Mouse (Mus musculus) neural tube, embryonic 13.5 days (tissue): ENCODE measurements at regions not wholly inside any gene's neighbourhood (a gene's known extent, or its start where the extent isn't known, plus 50 kb on each side); places are given as distances from the start of the nearest gene placed in this dataset.

Experiments used
- ATAC-seq: fragments of 200-750 bp; cut with Nextera tagmentation; 2 replicates; pipeline ENCODE4 v1.8.0; 2017; ENCODE audit warnings: low read depth, mild to moderate bottlenecking, moderate TSS enrichment, moderate library complexity
- H3K27ac ChIP-seq: fragments of 300-500 bp; sonication (generic); replicated peaks from 2 replicates; pipeline ENCODE4 v1.5.1; 2015; ENCODE audit warnings: moderate library complexity, mild to moderate bottlenecking, inconsistent platforms
- H3K27me3 ChIP-seq: fragments of 300-500 bp; sonication (generic); 2 replicates; pipeline ENCODE4 v1.6.1; 2015; ENCODE audit warnings: mild to moderate bottlenecking, inconsistent platforms
- H3K36me3 ChIP-seq: fragments of 300-500 bp; sonication (generic); 2 replicates; pipeline ENCODE4 v1.6.1; 2015; ENCODE audit warnings: mild to moderate bottlenecking, inconsistent platforms
- H3K4me1 ChIP-seq: fragments of 300-500 bp; sonication (generic); replicated peaks from 2 replicates; pipeline ENCODE4 v1.6.1; 2015; ENCODE audit warnings: inconsistent platforms
- H3K4me2 ChIP-seq: fragments of 300-500 bp; sonication (generic); 2 replicates; pipeline ENCODE4 v1.6.1; 2015; ENCODE audit warnings: inconsistent platforms, mild to moderate bottlenecking, moderate library complexity
- H3K4me3 ChIP-seq: fragments of 300-500 bp; sonication (generic); 2 replicates; pipeline ENCODE4 v1.5.1; 2015; ENCODE audit warnings: mild to moderate bottlenecking, inconsistent platforms
- H3K9ac ChIP-seq: fragments of 300-500 bp; sonication (generic); 2 replicates; pipeline ENCODE4 v1.6.1; 2015; ENCODE audit warnings: moderate library complexity, mild to moderate bottlenecking, inconsistent platforms
- H3K9me3 ChIP-seq: fragments of 300-500 bp; sonication (generic); 2 replicates; pipeline ENCODE4 v1.6.1; 2016; ENCODE audit warnings: inconsistent platforms
- WGBS: fragments of 180-500 bp; shearing (Covaris S2); methylation state at CpG from one replicate; pipeline ENCODE4 v1.1.7; 2015; 5-methylcytosine and 5-hydroxymethylcytosine counted together

DNA sequence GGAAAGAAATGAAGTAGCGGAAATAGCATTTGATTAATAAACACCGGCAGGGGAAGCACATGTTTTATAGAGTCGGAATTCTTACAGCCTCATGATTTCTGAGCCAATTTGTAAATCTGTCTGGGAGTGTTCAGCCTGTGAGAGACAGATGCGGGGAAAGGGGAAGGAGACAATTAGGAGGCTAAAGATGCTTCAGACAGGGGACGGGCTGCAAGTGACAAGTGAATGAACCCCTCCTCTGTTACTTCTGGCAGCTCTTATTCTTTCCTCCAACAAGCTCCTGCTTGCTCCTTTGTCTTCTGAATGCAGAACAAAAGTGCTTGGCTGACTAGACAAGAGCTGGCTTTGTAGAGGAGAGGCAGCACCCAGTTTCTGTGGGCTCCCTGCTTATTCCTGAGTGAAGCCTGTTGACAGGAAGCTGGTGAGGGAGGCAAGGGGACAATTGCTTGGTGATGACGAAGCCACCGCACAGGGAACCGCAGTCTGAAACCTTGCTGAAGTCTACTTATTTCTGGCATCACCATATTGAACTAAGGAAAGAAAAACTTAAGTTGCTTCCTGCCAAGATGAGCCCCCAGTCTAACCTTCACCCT is 514.2 kb downstream of the Rnf144b start:
- WGBS = 36% methylated on average over 8 of the region's 8 CpGs
- Histone ChIP-seq H3K9ac (no peak overlapping the region), H3K36me3 (no peaks in the 10 kb centered on the region), H3K4me2 (no peak overlapping the region), H3K27ac (no peak overlapping the region), H3K4me1 (peaks cover 8% of the 10 kb centered on the region), H3K9me3 (no peaks in the 10 kb centered on the region), H3K27me3 (no peaks in the 10 kb centered on the region), H3K4me3 (no peak overlapping the region)
- no peak for ATAC-seq

DNA sequence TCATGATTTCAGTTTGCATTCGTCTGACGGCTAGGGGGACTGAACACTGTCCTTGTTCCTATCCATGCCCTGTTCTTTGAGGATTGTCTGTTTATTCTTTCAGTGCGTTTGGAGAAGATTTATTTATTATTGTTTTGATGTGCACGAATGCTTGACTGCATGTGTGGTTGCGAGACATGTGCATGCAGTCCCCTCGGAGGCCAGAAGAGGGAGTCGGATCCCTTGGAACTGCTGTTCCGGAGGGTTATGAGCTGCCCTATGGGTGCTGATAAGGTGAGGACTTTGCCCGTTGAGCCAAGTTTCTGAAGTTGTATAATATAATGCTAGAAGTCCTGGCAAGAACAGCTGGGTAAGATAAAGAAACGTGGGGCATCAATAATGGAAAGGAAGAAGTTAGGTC is 519.9 kb downstream of the Rnf144b start:
- no peak for ATAC-seq
- no peaks in the 10 kb centered on the region for H3K27me3 ChIP-seq
- no peaks in the 10 kb centered on the region for H3K9me3 ChIP-seq
- H3K4me2 ChIP-seq = no peak overlapping the region
- H3K36me3 ChIP-seq = no peaks in the 10 kb centered on the region
- no peak overlapping the region for H3K9ac ChIP-seq
- peaks cover 7% of the 10 kb centered on the region for H3K4me1 ChIP-seq
- no peak overlapping the region for H3K27ac ChIP-seq
- WGBS = 86% methylated on average over 10 of the region's 10 CpGs
- no peak overlapping the region for H3K4me3 ChIP-seq

DNA sequence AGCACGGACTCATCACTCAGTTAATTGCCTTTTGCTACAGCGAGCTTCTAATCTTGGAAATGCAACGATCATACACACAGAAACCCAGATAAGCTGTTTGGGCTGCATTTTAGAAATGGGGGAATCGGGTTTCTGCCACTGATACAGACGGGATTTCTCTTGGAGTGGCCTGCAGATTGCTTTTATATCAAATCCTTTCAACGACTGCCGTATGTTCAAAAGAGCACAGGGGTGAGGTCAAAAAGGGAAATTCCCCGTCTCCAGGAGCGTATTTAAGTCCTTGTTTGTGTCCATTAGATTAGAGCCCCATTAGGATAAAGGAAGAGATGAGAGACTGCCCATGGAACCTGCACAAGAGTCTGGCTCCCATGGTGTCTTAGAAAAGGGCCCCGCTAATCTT is 522.6 kb downstream of the Rnf144b start:
- no peak overlapping the region for H3K4me2 ChIP-seq

DNA sequence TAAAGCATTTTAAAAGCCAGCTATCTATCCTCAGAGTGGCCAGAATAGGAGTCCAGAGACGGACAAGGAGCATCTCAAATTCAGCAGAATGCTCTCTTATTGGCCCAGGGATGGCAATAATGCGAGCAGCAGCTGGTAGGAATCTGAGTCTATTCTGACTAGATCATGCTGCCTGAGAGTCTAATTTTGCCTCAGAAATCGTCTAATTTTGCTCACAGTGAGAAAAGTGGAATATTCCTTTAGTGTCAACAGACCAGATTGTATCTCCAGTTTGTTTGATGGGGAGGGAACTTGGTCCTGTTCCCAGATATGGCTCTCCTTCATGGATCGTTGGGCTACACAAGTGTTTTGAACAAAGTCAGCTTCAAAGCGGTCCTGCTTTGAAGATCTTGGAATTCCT is 525.2 kb downstream of the Rnf144b start:
- no peak for ATAC-seq
- Histone ChIP-seq H3K9me3 (no peaks in the 10 kb centered on the region), H3K27ac (no peak overlapping the region), H3K4me1 (peaks cover 12% of the 10 kb centered on the region), H3K4me3 (no peak overlapping the region), H3K27me3 (no peaks in the 10 kb centered on the region), H3K4me2 (no peak overlapping the region), H3K36me3 (no peaks in the 10 kb centered on the region), H3K9ac (no peak overlapping the region)
- WGBS = 69% methylated on average over 5 of the region's 5 CpGs

More for the DNA sequence above, 522.6 kb downstream of the Rnf144b start:
- WGBS = 53% methylated on average over 10 of the region's 10 CpGs
- Histone ChIP-seq H3K9me3 (no peaks in the 10 kb centered on the region), H3K4me1 (peaks cover 7% of the 10 kb centered on the region), H3K9ac (no peak overlapping the region), H3K4me3 (no peak overlapping the region), H3K27ac (0 out of 2 replicates have a peak overlapping the region, but pooled peaks have one; percentile 33), H3K27me3 (no peaks in the 10 kb centered on the region), H3K36me3 (no peaks in the 10 kb centered on the region)
- ATAC-seq = no peak

DNA sequence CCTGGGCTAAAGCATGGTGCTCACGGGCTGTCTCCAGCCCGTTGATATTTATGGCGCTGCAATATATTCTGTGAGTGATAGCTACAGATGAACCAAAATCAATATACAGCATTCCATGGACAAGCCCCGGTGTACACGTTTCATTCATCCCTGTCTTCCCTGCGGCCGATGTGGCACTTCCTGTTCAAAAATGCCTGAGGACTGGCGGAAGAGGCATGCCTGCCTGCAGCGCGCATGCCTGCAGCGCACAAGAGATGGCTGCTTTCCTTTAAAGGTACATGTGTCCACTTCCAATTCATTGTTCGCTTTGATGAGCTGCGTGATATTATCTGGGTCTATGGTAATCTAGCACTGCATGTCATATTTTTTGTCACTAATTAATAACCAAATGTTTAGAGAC is 527.6 kb downstream of the Rnf144b start:
- Histone ChIP-seq H3K27me3 (no peaks in the 10 kb centered on the region), H3K27ac (0 out of 2 replicates have a peak overlapping the region, but pooled peaks have one; percentile 4), H3K9ac (no peak overlapping the region), H3K36me3 (no peaks in the 10 kb centered on the region), H3K4me2 (peak overlapping the region; percentile 25; the same call in 1 of the 2 replicates), H3K4me1 (peaks cover 10% of the 10 kb centered on the region), H3K9me3 (no peaks in the 10 kb centered on the region), H3K4me3 (no peak overlapping the region)
- WGBS = 80% methylated on average over 13 of the region's 13 CpGs
- ATAC-seq = no peak

DNA sequence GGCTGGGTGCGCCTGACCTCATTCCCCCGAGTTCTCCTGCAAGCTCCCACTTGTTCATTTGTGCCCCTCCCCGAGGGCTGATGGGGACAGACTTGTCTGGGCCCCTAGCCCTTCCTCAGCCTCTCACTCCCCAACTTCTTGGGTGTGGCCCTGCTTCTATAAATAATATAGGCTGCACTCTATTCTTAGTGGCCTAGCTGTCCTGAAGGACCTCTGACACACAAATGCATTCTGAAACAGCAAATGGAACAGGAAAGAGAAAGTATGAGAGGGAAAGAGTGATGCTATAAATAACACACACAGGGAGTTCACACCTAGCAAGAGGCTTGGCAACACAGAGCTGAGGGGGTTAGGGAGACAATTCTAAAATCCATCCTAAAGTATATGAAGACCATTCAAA is 544.0 kb downstream of the Rnf144b start:
- no peak overlapping the region for H3K4me2 ChIP-seq
- no peaks in the 10 kb centered on the region for H3K27me3 ChIP-seq
- H3K9me3 ChIP-seq = peaks cover 2% of the 10 kb centered on the region; the same call in 1 of the 2 replicates
- H3K4me3 ChIP-seq = no peak overlapping the region
- WGBS = 71% methylated on average over 3 of the region's 3 CpGs
- no peak overlapping the region for H3K27ac ChIP-seq
- peaks cover 16% of the 10 kb centered on the region for H3K4me1 ChIP-seq
- H3K9ac ChIP-seq = no peak overlapping the region
- no peak for ATAC-seq
- H3K36me3 ChIP-seq = no peaks in the 10 kb centered on the region

DNA sequence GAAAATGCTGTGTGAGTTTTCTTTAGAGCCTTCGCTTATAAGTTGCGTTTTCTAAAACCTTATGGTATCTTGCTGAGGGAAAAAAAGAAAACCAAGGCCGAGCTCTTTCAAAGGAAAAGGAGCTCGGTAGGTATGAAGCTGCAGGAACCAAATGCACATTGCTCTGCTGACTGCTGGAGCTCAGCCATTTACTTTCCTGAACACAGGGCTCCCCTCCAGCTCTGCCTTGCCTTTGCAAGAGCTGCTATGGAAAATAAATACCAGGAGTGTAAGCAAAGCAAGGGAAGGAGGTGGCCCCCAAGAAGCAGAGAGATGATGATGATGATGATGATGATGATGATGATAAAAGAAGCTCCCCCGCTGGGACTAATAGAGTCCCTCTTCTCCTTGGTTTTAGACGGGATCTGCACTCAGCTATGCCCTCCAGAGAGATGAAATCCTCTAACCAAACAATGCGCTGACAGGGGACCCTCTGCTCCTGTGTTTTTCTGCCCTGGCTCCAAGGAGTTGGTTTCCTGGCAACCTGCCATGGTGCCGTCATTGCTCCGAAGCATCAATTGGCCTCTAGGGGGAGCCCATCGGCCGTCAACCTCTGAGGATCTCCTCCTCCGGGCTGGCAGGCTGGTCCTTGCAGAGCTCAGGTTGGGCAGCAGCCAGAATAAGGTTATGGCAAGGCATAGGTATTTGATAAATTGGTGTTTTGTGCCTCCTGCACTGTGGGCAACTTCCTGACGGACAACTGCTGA is 544.7 kb downstream of the Rnf144b start:
- 0 out of 2 replicates have a peak overlapping the region, but pooled peaks have one; percentile 52 for H3K9ac ChIP-seq
- 25% methylated on average over 13 of the region's 13 CpGs for WGBS

DNA sequence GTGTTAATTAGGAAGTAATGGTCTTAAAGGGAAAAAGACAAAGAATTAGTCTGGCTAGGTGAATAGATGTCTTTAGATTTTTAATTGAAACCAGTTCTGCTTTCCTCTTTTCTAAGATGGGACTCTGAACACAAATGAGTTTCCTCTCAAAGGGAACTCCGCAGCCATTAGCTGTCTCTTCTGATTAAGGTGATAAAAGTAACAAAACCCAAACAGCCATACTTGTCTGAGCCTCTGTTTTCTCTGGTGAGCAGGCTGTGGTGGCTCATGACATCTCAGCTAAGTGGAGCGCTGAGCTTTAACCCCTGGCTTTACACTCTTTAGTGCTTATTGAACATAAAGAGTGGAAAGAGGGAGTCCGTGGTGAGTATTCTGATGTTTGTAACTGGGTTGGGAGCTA is 565.7 kb downstream of the Rnf144b start:
- 74% methylated on average over 3 of the region's 3 CpGs for WGBS
- Histone ChIP-seq H3K36me3 (no peaks in the 10 kb centered on the region), H3K4me3 (no peak overlapping the region), H3K9me3 (no peaks in the 10 kb centered on the region), H3K9ac (no peak overlapping the region), H3K4me1 (no peaks in the 10 kb centered on the region), H3K4me2 (no peak overlapping the region), H3K27me3 (no peaks in the 10 kb centered on the region), H3K27ac (no peak overlapping the region)
- ATAC-seq = no peak

More for the DNA sequence above, 544.7 kb downstream of the Rnf144b start:
- Histone ChIP-seq H3K9me3 (peaks cover 4% of the 10 kb centered on the region; the same call in 1 of the 2 replicates), H3K4me1 (peaks cover 16% of the 10 kb centered on the region), H3K27me3 (no peaks in the 10 kb centered on the region), H3K36me3 (no peaks in the 10 kb centered on the region), H3K4me2 (peak overlapping the region; percentile 20), H3K27ac (peak overlapping the region; percentile 39), H3K4me3 (no peak overlapping the region)
- ATAC-seq = peak; percentile 80

DNA sequence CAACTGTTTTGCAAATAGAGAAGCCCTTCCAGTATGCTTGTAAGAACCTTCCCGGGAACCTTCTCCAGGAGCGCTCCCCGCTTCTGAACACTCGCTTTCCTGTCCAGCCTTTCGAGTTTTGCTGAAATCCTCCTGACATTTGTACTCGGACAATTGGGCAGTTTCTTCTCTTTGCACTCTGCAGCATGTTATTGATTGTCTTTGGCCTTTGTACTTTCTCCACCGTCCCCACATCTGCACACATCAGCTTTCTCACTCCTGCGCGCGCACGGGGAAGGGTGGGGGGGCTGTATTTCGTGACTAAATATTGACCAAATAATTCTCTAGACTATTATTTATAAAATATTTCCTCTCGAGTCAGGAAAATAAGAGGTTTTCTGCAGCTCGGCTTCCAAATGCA is 567.2 kb upstream of the Id4 start:
- WGBS = 90% methylated on average over 14 of the region's 14 CpGs
- H3K9me3 ChIP-seq = no peaks in the 10 kb centered on the region
- no peaks in the 10 kb centered on the region for H3K27me3 ChIP-seq
- H3K4me3 ChIP-seq = no peak overlapping the region
- no peaks in the 10 kb centered on the region for H3K36me3 ChIP-seq
- H3K9ac ChIP-seq = no peak overlapping the region
- no peaks in the 10 kb centered on the region for H3K4me1 ChIP-seq
- no peak overlapping the region for H3K27ac ChIP-seq
- no peak for ATAC-seq
- no peak overlapping the region for H3K4me2 ChIP-seq

DNA sequence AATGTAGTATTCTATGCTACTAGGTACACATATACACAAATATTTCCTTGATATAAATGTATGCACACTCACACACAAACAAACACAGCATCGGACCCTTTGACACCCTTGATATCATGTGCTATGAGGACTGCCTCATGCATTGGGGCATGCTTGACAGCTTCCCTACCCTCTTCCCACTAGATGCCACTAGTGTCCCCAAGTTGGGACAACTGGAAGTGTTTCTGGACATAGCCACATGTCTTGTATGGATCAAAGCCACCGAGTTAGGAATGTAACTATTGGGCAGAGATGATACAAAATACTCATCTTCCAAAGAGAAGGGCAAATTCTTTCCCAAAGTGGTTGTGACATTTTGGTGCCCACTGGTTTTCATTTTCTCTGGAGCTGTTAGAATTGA is 565.2 kb upstream of the Id4 start:
- Histone ChIP-seq H3K27me3 (no peaks in the 10 kb centered on the region), H3K36me3 (no peaks in the 10 kb centered on the region), H3K4me2 (no peak overlapping the region), H3K4me3 (no peak overlapping the region), H3K9ac (no peak overlapping the region), H3K27ac (no peak overlapping the region), H3K4me1 (no peaks in the 10 kb centered on the region), H3K9me3 (no peaks in the 10 kb centered on the region)
- ATAC-seq = no peak
- WGBS = 93% methylated on average over 2 of the region's 2 CpGs

DNA sequence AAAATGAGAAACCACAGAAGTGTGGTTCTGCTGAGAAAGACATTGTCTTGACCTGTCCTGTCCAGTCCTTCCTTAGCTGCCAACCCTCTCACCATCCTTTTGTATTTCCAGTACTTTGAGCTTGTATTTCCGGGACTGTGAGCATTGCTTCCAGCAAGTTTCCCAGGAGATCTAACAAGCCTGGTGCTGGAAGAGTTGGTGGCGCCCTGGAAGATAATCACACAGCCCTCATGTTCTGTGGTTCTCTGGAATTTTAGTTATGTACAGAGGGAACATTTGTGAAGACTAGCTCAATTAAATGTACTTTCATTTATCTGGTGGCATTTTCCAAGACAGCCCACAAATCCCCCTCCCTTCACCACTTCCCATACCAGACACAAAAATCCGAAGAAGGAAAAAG is 560.5 kb upstream of the Id4 start:
- H3K4me1 ChIP-seq = no peaks in the 10 kb centered on the region
- ATAC-seq = no peak
- H3K4me3 ChIP-seq = no peak overlapping the region
- no peaks in the 10 kb centered on the region for H3K27me3 ChIP-seq
- no peak overlapping the region for H3K9ac ChIP-seq
- no peak overlapping the region for H3K27ac ChIP-seq
- WGBS = 73% methylated on average over 3 of the region's 3 CpGs
- H3K36me3 ChIP-seq = no peaks in the 10 kb centered on the region
- no peaks in the 10 kb centered on the region for H3K9me3 ChIP-seq
- H3K4me2 ChIP-seq = no peak overlapping the region

DNA sequence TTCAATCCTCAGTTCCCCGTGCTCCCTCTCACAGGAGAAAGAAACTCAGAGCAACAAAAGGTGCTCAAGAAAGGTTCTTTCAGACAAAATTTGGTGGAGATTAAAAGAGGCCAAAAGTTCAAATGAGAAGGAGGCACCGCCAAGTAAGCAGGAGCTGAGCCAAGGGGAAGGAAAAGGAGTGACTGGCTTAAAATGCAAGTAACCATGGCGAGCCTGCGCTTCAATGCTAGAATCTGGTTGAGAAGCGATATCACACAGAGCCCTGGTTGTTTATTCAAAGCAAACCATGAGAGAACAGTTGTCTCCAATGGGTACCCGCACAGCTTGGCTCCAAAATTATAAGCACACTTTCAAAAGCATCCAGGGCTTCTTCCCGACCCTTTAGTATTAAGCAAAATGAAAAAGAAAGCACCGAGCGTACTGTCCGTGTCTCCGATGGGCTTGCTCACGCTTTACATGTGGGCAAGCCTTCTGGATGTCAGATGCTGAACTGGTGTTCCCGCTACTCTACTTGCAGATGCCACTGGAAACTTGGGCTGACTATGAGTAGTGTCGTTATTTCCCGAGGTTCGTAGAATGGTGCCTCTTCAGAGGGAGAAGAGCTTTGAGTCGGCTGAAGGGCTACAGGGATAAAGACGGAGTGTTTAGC is 552.9 kb upstream of the Id4 start:
- peak; percentile 86 for ATAC-seq
- H3K4me3 ChIP-seq = no peak overlapping the region

More for the DNA sequence above, 552.9 kb upstream of the Id4 start:
- WGBS = 51% methylated on average over 18 of the region's 18 CpGs
- no peak overlapping the region for H3K4me2 ChIP-seq
- no peaks in the 10 kb centered on the region for H3K27me3 ChIP-seq
- H3K27ac ChIP-seq = 0 out of 2 replicates have a peak overlapping the region, but pooled peaks have one; percentile 3
- no peaks in the 10 kb centered on the region for H3K9me3 ChIP-seq
- H3K9ac ChIP-seq = no peak overlapping the region
- no peaks in the 10 kb centered on the region for H3K4me1 ChIP-seq
- H3K36me3 ChIP-seq = no peaks in the 10 kb centered on the region
